Mouse (Mus musculus): Measurements from ENCODE around the gene Il21r. TPM values are rescaled to one million over a fixed set of nuclear protein-coding genes. Genes with fewer than 3 reads are reported as not detected.

Gene Il21r
- polyA plus RNA-seq, 2 experiments: 0.48 to 1.2 TPM

DNA sequence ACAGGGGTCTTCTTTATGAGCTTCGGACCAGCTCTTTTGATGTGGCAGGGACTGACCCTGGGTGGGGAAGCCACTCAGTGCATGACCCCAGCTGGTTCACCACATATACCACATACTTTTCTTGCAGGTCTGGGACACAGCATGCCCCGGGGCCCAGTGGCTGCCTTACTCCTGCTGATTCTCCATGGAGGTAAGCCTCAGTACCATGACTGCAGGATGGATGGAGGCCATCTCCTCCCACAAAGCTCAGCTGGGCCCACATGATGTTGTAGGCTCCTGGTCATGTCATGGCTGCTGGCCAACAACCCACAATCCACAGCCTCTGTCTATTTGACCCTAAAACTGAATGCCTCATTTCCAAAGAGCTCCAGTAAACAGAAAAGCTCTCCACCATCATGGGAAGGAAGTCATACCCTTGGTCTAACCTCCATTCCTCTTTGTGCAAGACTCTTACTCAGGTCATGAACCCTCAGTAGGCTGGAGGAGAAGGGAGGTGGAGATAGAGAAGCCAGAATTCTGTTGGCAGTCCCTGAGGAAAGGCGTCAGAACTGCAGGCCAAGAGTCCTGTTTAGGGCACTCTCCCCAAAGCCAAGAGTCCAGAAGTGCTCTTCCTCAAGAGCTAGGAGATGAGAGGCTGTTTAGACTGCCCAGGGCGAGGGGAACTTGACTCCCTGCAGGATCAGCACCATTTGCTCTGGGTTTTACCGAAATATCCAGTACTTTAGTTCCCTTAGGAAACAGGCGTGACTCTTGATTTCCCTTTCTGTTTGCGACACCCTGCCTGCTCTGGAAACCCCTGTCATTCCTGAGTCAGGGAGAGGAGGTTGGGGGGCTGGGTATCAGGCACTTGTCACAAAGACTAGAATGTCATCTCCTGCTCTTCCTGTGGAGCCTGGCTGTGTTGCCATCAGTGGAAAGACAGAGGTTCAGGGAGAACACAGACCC lies 19.8 kb downstream of the Il21r start:
- Histone ChIP-seq H3K36me3 (replicated peaks; ENCODE audit: control insufficient read depth, insufficient read depth, low read depth) (no peaks in the 10 kb centered on the region), H3K4me3 (ENCODE audit: insufficient read depth in 1 of 2, low read depth in 2 of 2, low read length in 2 of 2) (no peak overlapping the region), H3K27ac (no peak overlapping the region), H3K9me3 (ENCODE audit: control insufficient read depth, low read length) (no peaks in the 10 kb centered on the region), H3K4me1 (replicated peaks; ENCODE audit: control insufficient read depth in 2 of 2, insufficient read depth in 2 of 2, low read length in 1 of 2) (no peaks in the 10 kb centered on the region; a peak in 1 of 4 replicates), H3K27me3 (ENCODE audit: control insufficient read depth, insufficient read depth, low read length) (no peaks in the 10 kb centered on the region), H3K9ac (replicated peaks) (no peak overlapping the region), H3K4me2 (ENCODE audit: low read depth) (no peak overlapping the region)
- no peak for TF ChIP-seq CTCF (IDR thresholded peaks at IDR 0.05; ENCODE audit: low read depth)
- no peak for TF ChIP-seq EP300 (IDR thresholded peaks at IDR 0.05; ENCODE audit: low read depth)
- WGBS (ENCODE audit: insufficient replicate concordance): 46% methylated on average over 7 of the region's 7 CpGs
- no peak for DNase-seq (ENCODE audit: low read depth in 3 of 3, low spot score in 3 of 3)
- ATAC-seq (ENCODE audit: insufficient read depth): no peak

DNA sequence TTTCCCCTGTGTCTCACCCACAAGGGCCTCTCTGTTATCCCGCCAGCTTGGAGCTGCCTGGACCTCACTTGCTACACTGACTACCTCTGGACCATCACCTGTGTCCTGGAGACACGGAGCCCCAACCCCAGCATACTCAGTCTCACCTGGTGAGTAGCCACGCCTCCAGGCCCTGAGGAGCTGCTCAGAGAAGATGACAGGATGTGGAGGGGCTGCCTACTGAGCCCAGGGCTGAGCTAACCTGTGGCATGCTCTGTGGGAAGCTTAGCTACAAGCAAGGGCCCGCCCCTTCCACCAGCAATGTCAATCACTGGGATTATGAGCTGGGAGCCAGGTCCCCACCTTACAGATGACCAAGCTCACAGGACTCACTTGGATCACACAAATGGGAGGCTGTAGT lies 22.0 kb downstream of the Il21r start:
- Histone ChIP-seq H3K4me3 (ENCODE audit: insufficient read depth in 1 of 2, low read depth in 2 of 2, low read length in 2 of 2) (no peak overlapping the region), H3K27ac (no peak overlapping the region), H3K27me3 (ENCODE audit: control insufficient read depth, insufficient read depth, low read length) (no peaks in the 10 kb centered on the region), H3K9ac (replicated peaks) (no peak overlapping the region), H3K9me3 (ENCODE audit: control insufficient read depth, low read length) (no peaks in the 10 kb centered on the region), H3K36me3 (replicated peaks; ENCODE audit: control insufficient read depth, insufficient read depth, low read depth) (no peaks in the 10 kb centered on the region), H3K4me2 (ENCODE audit: low read depth) (no peak overlapping the region), H3K4me1 (replicated peaks; ENCODE audit: control insufficient read depth in 2 of 2, insufficient read depth in 2 of 2, low read length in 1 of 2) (no peaks in the 10 kb centered on the region; a peak in 1 of 4 replicates)
- TF ChIP-seq CTCF (IDR thresholded peaks at IDR 0.05; ENCODE audit: low read depth): no peak
- no peak for TF ChIP-seq EP300 (IDR thresholded peaks at IDR 0.05; ENCODE audit: low read depth)
- WGBS (ENCODE audit: insufficient replicate concordance): 46% methylated on average over 4 of the region's 4 CpGs
- DNase-seq (ENCODE audit: low read depth in 3 of 3, low spot score in 3 of 3) (no peak), ATAC-seq (ENCODE audit: insufficient read depth) (no peak)

DNA sequence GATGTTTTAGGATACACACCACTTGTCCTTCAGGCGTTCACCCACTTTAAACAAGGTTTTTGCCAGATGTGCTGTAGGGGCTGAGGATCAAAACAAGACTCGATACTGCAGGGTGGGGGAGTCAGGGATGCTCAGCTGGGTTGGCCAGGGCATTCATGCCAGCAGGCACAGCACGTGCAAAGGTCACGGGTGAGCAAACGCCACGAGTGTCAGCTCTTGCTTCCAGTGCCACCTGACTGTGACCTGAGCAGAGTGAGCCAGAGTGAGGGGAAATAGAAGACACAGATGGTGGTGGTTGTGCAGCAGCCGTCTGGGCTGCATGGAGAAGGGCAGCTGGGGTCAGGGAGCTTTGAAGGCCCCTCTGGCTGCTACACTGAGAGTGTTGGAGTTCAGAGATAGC lies 22.6 kb downstream of the Il21r start:
- no peaks in the 10 kb centered on the region for H3K9me3 ChIP-seq (ENCODE audit: control insufficient read depth, low read length)
- no peak overlapping the region for H3K27ac ChIP-seq
- WGBS (ENCODE audit: insufficient replicate concordance): 43% methylated on average over 7 of the region's 7 CpGs
- no peak for DNase-seq (ENCODE audit: low read depth in 3 of 3, low spot score in 3 of 3)
- no peak overlapping the region for H3K4me2 ChIP-seq (ENCODE audit: low read depth)
- no peaks in the 10 kb centered on the region for H3K36me3 ChIP-seq (replicated peaks; ENCODE audit: control insufficient read depth, insufficient read depth, low read depth)
- H3K9ac ChIP-seq (replicated peaks): no peak overlapping the region
- TF ChIP-seq EP300 (IDR thresholded peaks at IDR 0.05; ENCODE audit: low read depth): no peak
- no peak for TF ChIP-seq CTCF (IDR thresholded peaks at IDR 0.05; ENCODE audit: low read depth)
- no peak for ATAC-seq (ENCODE audit: insufficient read depth)
- no peaks in the 10 kb centered on the region; a peak in 1 of 4 replicates for H3K4me1 ChIP-seq (replicated peaks; ENCODE audit: control insufficient read depth in 2 of 2, insufficient read depth in 2 of 2, low read length in 1 of 2)
- no peaks in the 10 kb centered on the region for H3K27me3 ChIP-seq (ENCODE audit: control insufficient read depth, insufficient read depth, low read length)
- no peak overlapping the region for H3K4me3 ChIP-seq (ENCODE audit: insufficient read depth in 1 of 2, low read depth in 2 of 2, low read length in 2 of 2)

DNA sequence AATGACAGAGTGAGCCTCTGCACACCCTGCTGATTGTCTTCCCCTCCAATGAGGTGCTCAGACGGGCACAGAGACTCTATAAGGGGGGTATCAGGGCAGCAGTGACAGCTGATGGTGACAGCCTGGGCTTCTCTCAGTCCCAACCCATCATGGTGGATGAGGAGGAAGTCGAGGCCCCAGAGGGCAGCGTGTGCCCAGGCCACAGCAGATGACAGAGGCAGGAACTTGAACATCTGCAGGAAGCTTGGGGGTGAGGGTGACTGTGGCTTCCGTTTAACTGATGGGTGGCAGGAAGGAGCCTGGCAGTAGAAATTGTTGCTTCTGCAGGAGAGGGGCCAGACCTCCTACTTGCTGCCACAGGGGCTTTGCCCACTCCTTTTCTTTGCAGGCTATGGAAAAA lies 27.1 kb downstream of the Il21r start:
- Histone ChIP-seq H3K4me1 (replicated peaks; ENCODE audit: control insufficient read depth in 2 of 2, insufficient read depth in 2 of 2, low read length in 1 of 2) (no peaks in the 10 kb centered on the region), H3K9ac (replicated peaks) (no peak overlapping the region), H3K4me2 (ENCODE audit: low read depth) (0 out of 2 replicates have a peak overlapping the region, but pooled peaks have one; percentile 15), H3K4me3 (ENCODE audit: insufficient read depth in 1 of 2, low read depth in 2 of 2, low read length in 2 of 2) (peak overlapping the region in 1 of 2 experiments; percentile 11; a peak in 1 of 4 replicates), H3K9me3 (ENCODE audit: control insufficient read depth, low read length) (no peaks in the 10 kb centered on the region), H3K27me3 (ENCODE audit: control insufficient read depth, insufficient read depth, low read length) (no peaks in the 10 kb centered on the region), H3K36me3 (replicated peaks; ENCODE audit: control insufficient read depth, insufficient read depth, low read depth) (no peaks in the 10 kb centered on the region), H3K27ac (no peak overlapping the region)
- WGBS (ENCODE audit: insufficient replicate concordance): 2% methylated on average over 4 of the region's 4 CpGs
- DNase-seq (ENCODE audit: low read depth in 3 of 3, low spot score in 3 of 3) (no peak), ATAC-seq (ENCODE audit: insufficient read depth) (peak; percentile 61)
- no peak for TF ChIP-seq EP300 (IDR thresholded peaks at IDR 0.05; ENCODE audit: low read depth)
- no peak for TF ChIP-seq CTCF (IDR thresholded peaks at IDR 0.05; ENCODE audit: low read depth)

DNA sequence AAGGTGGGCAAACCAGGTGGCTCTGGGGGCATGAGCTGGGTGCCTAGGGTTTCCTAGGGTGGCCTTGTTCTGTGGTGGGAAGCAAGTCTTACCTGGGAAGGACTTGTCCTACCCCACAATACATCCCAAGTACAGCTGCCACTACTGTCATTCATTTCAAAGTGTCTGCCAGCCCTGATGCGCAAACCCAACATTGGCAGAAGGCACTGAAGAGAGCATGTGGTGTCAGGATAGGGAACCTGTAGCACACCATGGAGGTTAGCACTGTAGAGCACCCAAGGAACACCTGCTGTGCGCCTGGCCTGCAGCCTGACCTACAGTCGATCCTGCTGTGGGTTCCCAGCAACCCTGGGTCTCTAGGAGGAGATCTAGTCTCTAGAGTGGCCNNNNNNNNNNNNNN lies 27.8 kb downstream of the Il21r start:
- 58% methylated on average over 3 of the region's 3 CpGs for WGBS (ENCODE audit: insufficient replicate concordance)
- no peak for DNase-seq (ENCODE audit: low read depth in 3 of 3, low spot score in 3 of 3)
- TF ChIP-seq EP300 (IDR thresholded peaks at IDR 0.05; ENCODE audit: low read depth) (no peak), CTCF (IDR thresholded peaks at IDR 0.05; ENCODE audit: low read depth) (no peak)
- no peak for ATAC-seq (ENCODE audit: insufficient read depth)
- Histone ChIP-seq H3K4me2 (ENCODE audit: low read depth) (no peak overlapping the region), H3K9ac (replicated peaks) (no peak overlapping the region), H3K4me1 (replicated peaks; ENCODE audit: control insufficient read depth in 2 of 2, insufficient read depth in 2 of 2, low read length in 1 of 2) (no peaks in the 10 kb centered on the region), H3K9me3 (ENCODE audit: control insufficient read depth, low read length) (no peaks in the 10 kb centered on the region), H3K4me3 (ENCODE audit: insufficient read depth in 1 of 2, low read depth in 2 of 2, low read length in 2 of 2) (no peak overlapping the region), H3K27ac (no peak overlapping the region), H3K36me3 (replicated peaks; ENCODE audit: control insufficient read depth, insufficient read depth, low read depth) (no peaks in the 10 kb centered on the region), H3K27me3 (ENCODE audit: control insufficient read depth, insufficient read depth, low read length) (no peaks in the 10 kb centered on the region)
